Mouse (Mus musculus): ENCODE results near the gene P4ha3. TPM values are rescaled to one million over a fixed set of nuclear protein-coding genes. Genes with fewer than 3 reads are reported as not detected.

P4ha3 gene
- polyA plus RNA-seq, 2 experiments: 0.83 to 1.5 TPM

- DNase-seq (ENCODE audit: low read depth in 3 of 3, low spot score in 3 of 3): no peak
These were observed 13.7 kb downstream of the P4ha3 start for GRCm38 (mm10) chr7:100298861-100299510.

GRCm38 (mm10) chr7:100301390-100301789 lies 16.1 kb downstream of the P4ha3 start:
- Histone ChIP-seq H3K27me3 (ENCODE audit: control insufficient read depth, insufficient read depth, low read length) (no peaks in the 10 kb centered on the region), H3K9ac (replicated peaks) (no peak overlapping the region), H3K4me3 (ENCODE audit: insufficient read depth in 1 of 2, low read depth in 2 of 2, low read length in 2 of 2) (no peak overlapping the region), H3K36me3 (replicated peaks; ENCODE audit: control insufficient read depth, insufficient read depth, low read depth) (no peaks in the 10 kb centered on the region), H3K4me2 (ENCODE audit: low read depth) (no peak overlapping the region), H3K9me3 (ENCODE audit: control insufficient read depth, low read length) (no peaks in the 10 kb centered on the region), H3K27ac (no peak overlapping the region), H3K4me1 (replicated peaks; ENCODE audit: control insufficient read depth in 2 of 2, insufficient read depth in 2 of 2, low read length in 1 of 2) (no peaks in the 10 kb centered on the region; a peak in 1 of 4 replicates)
- WGBS (ENCODE audit: insufficient replicate concordance): 47% methylated on average over 3 of the region's 3 CpGs
- DNase-seq (ENCODE audit: low read depth in 3 of 3, low spot score in 3 of 3) (no peak), ATAC-seq (ENCODE audit: insufficient read depth) (no peak)
- TF ChIP-seq CTCF (IDR thresholded peaks at IDR 0.05; ENCODE audit: low read depth) (no peak), EP300 (IDR thresholded peaks at IDR 0.05; ENCODE audit: low read depth) (no peak)

More at GRCm38 (mm10) chr7:100298861-100299510, 13.7 kb downstream of the P4ha3 start:
- Histone ChIP-seq H3K27ac (no peak overlapping the region), H3K27me3 (ENCODE audit: control insufficient read depth, insufficient read depth, low read length) (no peaks in the 10 kb centered on the region), H3K9ac (replicated peaks) (no peak overlapping the region), H3K4me2 (ENCODE audit: low read depth) (no peak overlapping the region), H3K9me3 (ENCODE audit: control insufficient read depth, low read length) (no peaks in the 10 kb centered on the region), H3K36me3 (replicated peaks; ENCODE audit: control insufficient read depth, insufficient read depth, low read depth) (no peaks in the 10 kb centered on the region), H3K4me1 (replicated peaks; ENCODE audit: control insufficient read depth in 2 of 2, insufficient read depth in 2 of 2, low read length in 1 of 2) (no peaks in the 10 kb centered on the region; a peak in 1 of 4 replicates), H3K4me3 (ENCODE audit: insufficient read depth in 1 of 2, low read depth in 2 of 2, low read length in 2 of 2) (no peak overlapping the region)
- TF ChIP-seq CTCF (IDR thresholded peaks at IDR 0.05; ENCODE audit: low read depth) (no peak), EP300 (IDR thresholded peaks at IDR 0.05; ENCODE audit: low read depth) (no peak)
- WGBS (ENCODE audit: insufficient replicate concordance): 62% methylated on average over 14 of the region's 14 CpGs
- ATAC-seq (ENCODE audit: insufficient read depth): no peak

DNA sequence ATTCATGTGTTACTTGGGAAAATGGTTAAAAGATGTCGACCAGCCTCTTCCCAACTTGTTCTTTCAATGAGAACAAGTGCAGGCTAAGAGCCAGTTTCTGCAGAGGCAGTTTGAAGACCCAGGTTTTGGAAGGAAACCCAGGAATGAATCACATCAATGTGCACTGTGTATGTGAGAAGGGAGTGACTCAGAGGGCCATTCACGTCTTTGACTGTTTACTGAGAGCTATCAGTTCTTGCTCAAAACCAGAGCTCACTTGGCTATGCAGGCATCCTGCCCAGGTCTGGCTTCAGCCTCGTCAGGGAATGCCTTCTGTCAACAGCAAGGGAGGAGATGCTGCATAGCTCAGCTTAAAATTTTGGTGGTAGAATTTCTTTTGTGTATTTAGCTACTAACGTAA lies 17.0 kb downstream of the P4ha3 start:
- no peaks in the 10 kb centered on the region for H3K27me3 ChIP-seq (ENCODE audit: control insufficient read depth, insufficient read depth, low read length)
- no peaks in the 10 kb centered on the region for H3K9me3 ChIP-seq (ENCODE audit: control insufficient read depth, low read length)
- no peaks in the 10 kb centered on the region; a peak in 1 of 4 replicates for H3K4me1 ChIP-seq (replicated peaks; ENCODE audit: control insufficient read depth in 2 of 2, insufficient read depth in 2 of 2, low read length in 1 of 2)
- H3K4me2 ChIP-seq (ENCODE audit: low read depth): no peak overlapping the region
- H3K36me3 ChIP-seq (replicated peaks; ENCODE audit: control insufficient read depth, insufficient read depth, low read depth): no peaks in the 10 kb centered on the region
- TF ChIP-seq CTCF (IDR thresholded peaks at IDR 0.05; ENCODE audit: low read depth): no peak
- no peak for TF ChIP-seq EP300 (IDR thresholded peaks at IDR 0.05; ENCODE audit: low read depth)
- H3K4me3 ChIP-seq (ENCODE audit: insufficient read depth in 1 of 2, low read depth in 2 of 2, low read length in 2 of 2): no peak overlapping the region
- ATAC-seq (ENCODE audit: insufficient read depth): no peak
- WGBS (ENCODE audit: insufficient replicate concordance): 39% methylated on average over 4 of the region's 4 CpGs
- no peak overlapping the region for H3K9ac ChIP-seq (replicated peaks)
- H3K27ac ChIP-seq: no peak overlapping the region
- no peak for DNase-seq (ENCODE audit: low read depth in 3 of 3, low spot score in 3 of 3)

- Histone ChIP-seq H3K4me2 (ENCODE audit: low read depth) (no peak overlapping the region), H3K4me3 (ENCODE audit: insufficient read depth in 1 of 2, low read depth in 2 of 2, low read length in 2 of 2) (no peak overlapping the region), H3K27me3 (ENCODE audit: control insufficient read depth, insufficient read depth, low read length) (no peaks in the 10 kb centered on the region), H3K9me3 (ENCODE audit: control insufficient read depth, low read length) (no peaks in the 10 kb centered on the region), H3K9ac (replicated peaks) (no peak overlapping the region), H3K4me1 (replicated peaks; ENCODE audit: control insufficient read depth in 2 of 2, insufficient read depth in 2 of 2, low read length in 1 of 2) (peaks cover 3 to 6% of the 10 kb centered on the region in 2 experiments; a peak in 2 of 4 replicates), H3K36me3 (replicated peaks; ENCODE audit: control insufficient read depth, insufficient read depth, low read depth) (no peaks in the 10 kb centered on the region), H3K27ac (no peak overlapping the region)
- ATAC-seq (ENCODE audit: insufficient read depth) (no peak), DNase-seq (ENCODE audit: low read depth in 3 of 3, low spot score in 3 of 3) (no peak)
- TF ChIP-seq EP300 (IDR thresholded peaks at IDR 0.05; ENCODE audit: low read depth) (no peak), CTCF (IDR thresholded peaks at IDR 0.05; ENCODE audit: low read depth) (no peak)
- WGBS (ENCODE audit: insufficient replicate concordance): 77% methylated on average over 9 of the region's 9 CpGs
These were observed 20.6 kb downstream of the P4ha3 start for GRCm38 (mm10) chr7:100305894-100306293.

DNA sequence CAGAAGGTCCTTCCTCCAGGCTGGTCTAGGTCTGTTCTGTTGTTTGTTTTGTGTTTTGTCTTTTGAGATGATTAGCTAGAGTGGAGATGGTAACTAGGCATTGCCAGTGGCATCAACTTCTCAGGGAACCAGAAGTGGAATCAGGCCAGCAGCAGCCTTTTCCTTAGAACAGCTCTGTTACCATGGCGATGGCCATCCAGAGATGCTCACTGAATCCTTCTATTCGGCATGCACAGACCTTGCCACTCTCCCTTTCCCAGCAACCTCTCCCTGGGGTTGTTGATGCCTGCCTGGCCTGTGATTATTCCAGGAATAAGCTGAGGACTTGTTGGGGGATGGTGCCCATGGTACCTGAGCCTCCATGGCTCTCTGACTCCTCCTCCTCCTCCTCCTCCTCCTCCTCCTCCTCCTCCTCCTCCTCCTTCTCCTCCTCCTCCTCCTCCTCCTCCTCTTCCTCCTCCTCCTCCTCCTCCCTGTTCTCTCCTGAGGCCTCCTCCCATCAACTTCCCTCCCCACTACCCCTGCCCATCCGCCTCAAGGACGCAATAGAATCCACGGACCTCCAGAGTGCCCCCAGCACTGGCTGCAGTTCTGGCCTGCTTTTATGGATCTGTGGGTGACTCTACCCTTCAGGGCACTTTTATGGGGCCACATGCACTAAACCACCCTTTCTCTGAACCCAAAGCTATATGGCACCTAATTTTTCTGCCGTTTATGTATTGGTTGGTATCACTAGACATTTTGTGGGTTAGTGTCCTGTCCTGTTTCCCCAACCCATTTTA lies 22.7 kb downstream of the P4ha3 start:
- peaks cover 3 to 8% of the 10 kb centered on the region in 2 experiments; a peak in 3 of 4 replicates for H3K4me1 ChIP-seq (replicated peaks; ENCODE audit: control insufficient read depth in 2 of 2, insufficient read depth in 2 of 2, low read length in 1 of 2)
- H3K4me2 ChIP-seq (ENCODE audit: low read depth): no peak overlapping the region
- H3K4me3 ChIP-seq (ENCODE audit: insufficient read depth in 1 of 2, low read depth in 2 of 2, low read length in 2 of 2): no peak overlapping the region
- H3K36me3 ChIP-seq (replicated peaks; ENCODE audit: control insufficient read depth, insufficient read depth, low read depth): no peaks in the 10 kb centered on the region
- H3K9ac ChIP-seq (replicated peaks): no peak overlapping the region
- TF ChIP-seq EP300 (IDR thresholded peaks at IDR 0.05; ENCODE audit: low read depth) (no peak), CTCF (IDR thresholded peaks at IDR 0.05; ENCODE audit: low read depth) (no peak)
- no peaks in the 10 kb centered on the region for H3K27me3 ChIP-seq (ENCODE audit: control insufficient read depth, insufficient read depth, low read length)
- no peak overlapping the region for H3K27ac ChIP-seq
- 64% methylated on average over 6 of the region's 6 CpGs for WGBS (ENCODE audit: insufficient replicate concordance)
- no peaks in the 10 kb centered on the region for H3K9me3 ChIP-seq (ENCODE audit: control insufficient read depth, low read length)
- ATAC-seq (ENCODE audit: insufficient read depth): no peak
- no peak for DNase-seq (ENCODE audit: low read depth in 3 of 3, low spot score in 3 of 3)

Data from liver, embryonic 14.5 days (tissue).